Mouse (Mus musculus) thymus, adult 2 months (tissue): Measurements from ENCODE around the gene Farp1. TPM values are rescaled to one million over a fixed set of nuclear protein-coding genes. Genes with fewer than 3 reads are reported as not detected.

Source experiments
- DNase-seq: peaks from one replicate; pipeline ENCODE4 v3.0.0; 2021
- H3K27ac ChIP-seq: fragments of 200-500 bp; 2 replicates; pipeline ENCODE4 v1.5.1; 2012; ENCODE audit warnings: low read length, control low read depth; ENCODE audit not compliant: control insufficient read depth, insufficient read depth
- H3K27me3 ChIP-seq: fragments of 200-500 bp; 2 replicates; pipeline ENCODE4 v1.6.1; 2012; ENCODE audit warnings: mild to moderate bottlenecking, low read length, moderate library complexity, mixed read lengths; ENCODE audit not compliant: control insufficient read depth, insufficient read depth
- H3K36me3 ChIP-seq: fragments of 200-500 bp; 2 replicates; pipeline ENCODE4 v1.6.1; 2012; ENCODE audit warnings: mild to moderate bottlenecking, low read length, moderate library complexity; ENCODE audit not compliant: control insufficient read depth, insufficient read depth
- H3K4me1 ChIP-seq: fragments of 200-500 bp; replicated peaks from 2 replicates; pipeline ENCODE4 v1.6.1; 2012; ENCODE audit warnings: low read length; ENCODE audit not compliant: control insufficient read depth, insufficient read depth
- H3K4me3 ChIP-seq: fragments of 200-500 bp; 2 replicates; pipeline ENCODE4 v1.5.1; 2012; ENCODE audit warnings: mild to moderate bottlenecking, low read length, control low read depth, moderate library complexity; ENCODE audit not compliant: control insufficient read depth, insufficient read depth
- CTCF ChIP-seq: fragments of 200-500 bp; IDR thresholded peaks from 2 replicates; pipeline ENCODE4 v1.5.1; 2012; ENCODE audit warnings: mild to moderate bottlenecking, control low read depth, low read length, moderate library complexity, borderline replicate concordance; ENCODE audit not compliant: control insufficient read depth, poor library complexity, insufficient read depth; ENCODE audit errors: extremely low read depth
- POLR2A ChIP-seq: fragments of 200-500 bp; IDR thresholded peaks from 2 replicates; pipeline ENCODE4 v1.6.1; 2012; ENCODE audit warnings: mild to moderate bottlenecking, low read length, control low read depth, moderate library complexity; ENCODE audit not compliant: control insufficient read depth, poor library complexity, insufficient read depth; ENCODE audit errors: extremely low read depth
- WGBS: fragments of 180-500 bp; shearing (Covaris S2); methylation state at CpG from one replicate; pipeline ENCODE4 v1.1.7; 2018; 5-methylcytosine and 5-hydroxymethylcytosine counted together
- polyA plus RNA-seq: library from polyadenylated mRNA; depleted of rRNA; stranded (reverse); fragments of >200 nt; gene quantifications from 2 replicates; pipeline ENCODE4 v1.2.3, GENCODE M21; 2012

The Farp1 gene
- polyA plus RNA-seq, 1 experiment = 5.1 TPM

DNA sequence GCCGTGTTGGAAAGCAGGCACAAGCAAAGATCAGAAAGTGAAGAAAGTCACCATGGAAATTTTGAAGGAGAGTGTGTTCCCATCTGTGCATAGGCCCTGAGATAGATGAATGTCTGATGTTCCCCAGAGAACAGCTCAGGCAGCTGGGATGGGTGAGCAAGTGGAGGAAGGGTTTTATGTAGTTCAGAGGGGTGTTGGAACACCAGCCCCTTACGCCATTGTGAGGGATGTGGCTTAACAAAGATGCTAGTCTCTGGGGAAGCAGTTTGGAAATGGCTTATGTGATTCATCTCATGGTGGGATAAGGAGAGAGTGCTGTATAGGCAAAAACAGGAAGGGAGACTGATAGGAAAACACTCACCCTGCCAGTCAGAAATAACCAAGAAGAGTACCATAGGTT lies 159.0 kb downstream of the Farp1 start:
- 92% methylated on average over 2 of the region's 2 CpGs for WGBS
- Histone ChIP-seq H3K27me3 (no peaks in the 10 kb centered on the region), H3K4me1 (peaks cover 3% of the 10 kb centered on the region; the same call in 1 of the 2 replicates), H3K4me3 (no peak overlapping the region), H3K36me3 (no peaks in the 10 kb centered on the region), H3K27ac (no peak overlapping the region)
- TF ChIP-seq POLR2A (no peak), CTCF (no peak)
- DNase-seq = no peak

DNA sequence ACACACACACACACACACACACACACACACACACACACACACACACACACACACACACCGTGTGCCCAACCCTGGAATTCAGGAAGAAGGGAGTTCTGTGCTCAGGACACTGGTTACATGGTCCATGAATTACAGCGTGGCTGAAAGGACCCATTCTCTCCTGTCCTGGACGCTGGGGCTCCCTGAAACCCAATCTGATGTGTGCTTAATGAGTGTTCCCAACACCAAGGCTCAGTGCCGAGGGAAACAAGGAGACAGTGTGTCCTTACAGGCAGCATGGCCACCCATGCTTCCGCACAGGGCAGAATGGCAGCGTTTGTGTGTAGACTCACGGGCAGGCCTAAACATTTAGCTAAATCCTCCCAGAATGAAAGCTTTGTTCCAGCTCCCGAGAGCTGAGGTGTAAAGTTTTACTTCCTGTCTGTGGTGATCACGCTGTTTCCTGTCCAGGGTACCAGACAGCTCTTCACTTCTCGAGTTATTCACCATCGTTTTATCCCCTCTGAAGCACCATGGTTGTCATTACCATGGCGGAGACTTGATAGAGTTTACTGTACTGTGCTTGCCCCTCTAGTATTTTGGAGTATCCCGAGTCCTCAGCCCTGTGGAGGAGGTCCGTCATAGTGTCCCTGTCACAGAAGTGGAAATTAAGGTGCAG lies 164.0 kb downstream of the Farp1 start:
- TF ChIP-seq POLR2A (no peak), CTCF (no peak)
- no peaks in the 10 kb centered on the region for H3K36me3 ChIP-seq
- no peak overlapping the region for H3K27ac ChIP-seq

DNA sequence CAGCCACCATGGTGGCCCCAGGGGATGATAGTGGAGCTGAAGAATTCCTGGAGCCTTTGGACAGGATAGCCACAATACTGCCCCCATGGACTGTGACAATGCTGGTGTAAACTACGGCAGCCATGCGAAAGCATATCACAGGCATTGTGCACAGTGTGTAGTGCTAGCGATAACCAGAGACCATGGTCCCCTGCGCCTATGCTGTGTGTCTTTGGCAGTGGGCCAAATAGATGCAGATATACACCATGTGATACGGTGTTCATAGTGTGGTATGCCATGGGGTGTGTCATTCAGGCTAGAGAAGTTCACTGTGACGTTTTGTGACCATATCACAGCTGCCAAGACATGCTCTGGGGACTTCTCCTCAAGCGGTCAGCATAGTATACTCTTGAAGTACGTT lies 164.8 kb downstream of the Farp1 start:
- H3K4me1 ChIP-seq = peaks cover 6% of the 10 kb centered on the region; the same call in 1 of the 2 replicates
- DNase-seq = no peak
- no peak overlapping the region for H3K4me3 ChIP-seq
- H3K27me3 ChIP-seq = no peaks in the 10 kb centered on the region
- H3K27ac ChIP-seq = no peak overlapping the region
- TF ChIP-seq POLR2A = no peak
- TF ChIP-seq CTCF = no peak
- H3K36me3 ChIP-seq = no peaks in the 10 kb centered on the region
- 71% methylated on average over 8 of the region's 8 CpGs for WGBS

More for the DNA sequence above, 164.0 kb downstream of the Farp1 start:
- Histone ChIP-seq H3K27me3 (no peaks in the 10 kb centered on the region), H3K4me3 (no peak overlapping the region), H3K4me1 (peaks cover 6% of the 10 kb centered on the region; the same call in 1 of the 2 replicates)
- WGBS = 55% methylated on average over 14 of the region's 14 CpGs
- no peak for DNase-seq

DNA sequence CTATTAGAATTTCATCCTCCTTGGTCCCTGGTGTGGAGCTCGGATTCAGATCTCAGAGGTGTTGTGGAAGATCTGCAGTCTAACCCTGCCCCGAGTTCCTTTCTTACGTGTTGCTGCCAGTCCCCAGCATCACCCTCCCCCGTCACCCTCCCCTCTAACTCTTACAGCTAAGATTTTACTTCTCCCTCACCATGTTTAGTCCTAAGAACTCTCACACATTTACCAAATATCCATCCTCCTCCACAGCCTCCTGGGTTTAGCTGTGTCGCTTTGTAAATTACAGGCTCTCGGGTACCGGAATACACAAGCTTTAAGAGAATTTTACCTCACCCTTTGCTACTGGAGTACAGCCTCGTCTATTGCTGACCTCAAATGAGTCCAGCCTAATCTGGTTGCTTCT lies 165.4 kb downstream of the Farp1 start:
- H3K27me3 ChIP-seq = no peaks in the 10 kb centered on the region
- DNase-seq = no peak
- TF ChIP-seq POLR2A (no peak), CTCF (no peak)
- WGBS = 84% methylated on average over 8 of the region's 8 CpGs
- peaks cover 6% of the 10 kb centered on the region; the same call in 1 of the 2 replicates for H3K4me1 ChIP-seq
- H3K36me3 ChIP-seq = no peaks in the 10 kb centered on the region
- no peak overlapping the region for H3K4me3 ChIP-seq
- no peak overlapping the region for H3K27ac ChIP-seq

DNA sequence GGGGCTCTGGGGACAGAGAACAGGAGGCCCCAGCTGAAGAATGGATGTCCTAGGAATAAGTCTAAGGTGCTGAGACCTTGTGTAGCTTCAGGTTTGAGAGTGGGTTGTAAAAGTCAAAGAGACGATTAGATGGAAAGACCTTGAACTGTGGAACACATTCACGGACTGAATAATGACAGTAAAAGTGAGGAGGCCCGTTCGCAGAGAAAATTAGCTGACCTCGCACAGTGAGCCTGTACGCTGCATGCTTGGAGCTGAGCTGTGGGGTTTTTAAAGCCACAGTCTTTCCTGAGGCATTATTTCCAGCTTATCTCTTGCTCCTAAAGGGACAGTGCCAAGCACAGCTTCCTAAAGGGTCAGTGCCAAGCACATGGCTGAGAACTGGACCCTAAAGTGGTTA lies 166.2 kb downstream of the Farp1 start:
- Histone ChIP-seq H3K36me3 (no peaks in the 10 kb centered on the region), H3K4me1 (peaks cover 6% of the 10 kb centered on the region; the same call in 1 of the 2 replicates), H3K4me3 (no peak overlapping the region), H3K27me3 (no peaks in the 10 kb centered on the region), H3K27ac (no peak overlapping the region)
- TF ChIP-seq CTCF = no peak
- TF ChIP-seq POLR2A = no peak
- 96% methylated on average over 6 of the region's 6 CpGs for WGBS
- no peak for DNase-seq

DNA sequence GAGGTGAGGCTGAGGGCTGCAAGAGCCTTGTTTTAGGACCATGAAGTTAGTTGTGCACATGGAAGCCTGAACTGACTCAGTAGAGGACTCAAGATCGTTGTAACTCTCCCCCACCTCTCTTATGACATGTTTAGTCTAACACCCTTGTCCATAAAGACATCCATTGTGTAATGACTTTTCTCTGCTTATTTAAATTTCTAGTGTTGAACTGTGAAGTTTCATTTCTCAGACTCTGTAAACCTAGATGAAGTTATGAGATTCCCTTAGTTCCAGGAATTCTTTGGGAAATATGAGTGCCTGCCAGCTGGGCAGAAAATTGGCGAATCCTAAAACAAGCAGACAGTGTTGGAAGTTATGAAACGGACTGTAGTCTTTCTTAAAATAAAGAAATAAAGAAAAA lies 170.5 kb downstream of the Farp1 start:
- TF ChIP-seq CTCF (no peak), POLR2A (no peak)
- Histone ChIP-seq H3K4me3 (no peak overlapping the region), H3K27me3 (no peaks in the 10 kb centered on the region), H3K4me1 (no peaks in the 10 kb centered on the region), H3K27ac (no peak overlapping the region), H3K36me3 (no peaks in the 10 kb centered on the region)
- WGBS = 89% methylated on average over 3 of the region's 3 CpGs
- DNase-seq = no peak
